Mouse (Mus musculus): ENCODE results near the gene Hs2st1. TPM values are rescaled to one million over a fixed set of nuclear protein-coding genes. Genes with fewer than 3 reads are reported as not detected.

Gene Hs2st1
- total and polyA plus RNA-seq, 3 experiments, result 17.6 to 36.4 (median 29.7) TPM

DNA sequence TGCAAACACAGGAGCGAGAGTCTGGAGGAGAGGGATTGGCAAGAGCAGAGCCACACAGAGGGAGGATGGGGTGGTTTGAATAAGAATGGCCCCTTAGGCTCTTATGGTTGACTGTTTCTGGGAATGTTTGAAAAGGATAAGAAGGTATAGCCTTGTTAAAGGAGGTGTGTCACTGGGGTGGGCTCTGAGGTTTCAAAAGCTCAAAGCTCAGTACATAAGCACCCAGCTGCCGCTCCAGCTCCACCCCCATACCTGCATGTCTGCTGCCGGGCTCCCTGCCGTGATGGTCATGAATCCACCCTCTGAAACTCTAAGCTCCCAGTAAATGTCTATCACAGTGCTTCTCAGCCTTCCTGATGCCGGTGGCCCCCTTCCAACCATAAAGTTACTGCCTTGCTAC is 40.8 kb upstream of the Hs2st1 start:
- no peaks in the 10 kb centered on the region for H3K27me3 ChIP-seq (replicated peaks)
- H3K9ac ChIP-seq (ENCODE audit: insufficient read depth, low read depth), result no peak overlapping the region
- H3K27ac ChIP-seq (ENCODE audit: insufficient read depth, low read depth), result no peak overlapping the region
- H3K4me3 ChIP-seq (replicated peaks in 1 of 3; ENCODE audit: low read depth in 2 of 3, low read length in 2 of 3, poor library complexity in 1 of 3), result no peak overlapping the region
- TF ChIP-seq TBP (conservative IDR thresholded peaks at IDR 0.05; ENCODE audit: low read depth, low read length), result no peak
- in situ Hi-C loops (cut with MboI; ENCODE audit: low pct_ligation_motif_present, low pct_unique_long_range_greater_than_20kb, low sequenced_read_pairs) (no loop called here), dilution Hi-C loops (cut with MboI; ENCODE audit: extremely low pct_ligation_motif_present, extremely low pct_unique_long_range_greater_than_20kb, low sequenced_read_pairs) (no loop called here)
- no peak for DNase-seq (ENCODE audit: extremely low read depth)
- H3K79me2 ChIP-seq (replicated peaks; ENCODE audit: control insufficient read depth, extremely low read depth, insufficient read depth, poor library complexity, severe bottlenecking), result no peaks in the 10 kb centered on the region
- H3K4me1 ChIP-seq (ENCODE audit: control insufficient read depth in 1 of 2, insufficient read depth in 2 of 2), result peaks cover 8 to 16% of the 10 kb centered on the region in 2 experiments; a peak in 3 of 4 replicates
- H3K4me2 ChIP-seq (ENCODE audit: insufficient read depth, low read depth, poor library complexity, severe bottlenecking), result no peak overlapping the region
- H3K36me3 ChIP-seq (replicated peaks in 1 of 2; ENCODE audit: control insufficient read depth in 1 of 2, insufficient read depth in 1 of 2, low read length in 1 of 2), result no peaks in the 10 kb centered on the region
- peaks cover 2% of the 10 kb centered on the region for H3K9me3 ChIP-seq (replicated peaks; ENCODE audit: low read length)

DNA sequence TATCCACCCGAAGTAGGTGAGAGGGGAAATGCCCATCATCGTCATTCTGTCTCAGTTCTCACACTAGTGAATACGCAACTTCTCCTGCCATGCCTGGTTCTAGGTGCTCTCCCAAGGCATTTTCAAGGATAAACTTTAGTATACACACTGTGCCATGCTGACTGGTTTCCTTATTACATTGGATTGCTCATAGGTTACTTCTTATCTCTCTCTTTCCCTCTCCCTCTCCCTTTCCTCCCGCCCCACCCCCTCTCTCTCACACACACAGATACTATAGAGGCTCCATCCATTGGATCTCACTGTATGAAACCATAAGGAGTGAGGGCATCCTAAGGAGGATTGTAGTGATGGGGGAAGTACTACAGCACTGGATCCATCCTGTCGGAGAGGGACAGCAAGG is 38.1 kb upstream of the Hs2st1 start:
- Histone ChIP-seq H3K4me3 (replicated peaks in 1 of 3; ENCODE audit: low read depth in 2 of 3, low read length in 2 of 3, poor library complexity in 1 of 3) (no peak overlapping the region), H3K27ac (ENCODE audit: insufficient read depth, low read depth) (no peak overlapping the region), H3K27me3 (replicated peaks) (no peaks in the 10 kb centered on the region), H3K79me2 (replicated peaks; ENCODE audit: control insufficient read depth, extremely low read depth, insufficient read depth, poor library complexity, severe bottlenecking) (no peaks in the 10 kb centered on the region), H3K36me3 (replicated peaks in 1 of 2; ENCODE audit: control insufficient read depth in 1 of 2, insufficient read depth in 1 of 2, low read length in 1 of 2) (no peaks in the 10 kb centered on the region), H3K4me2 (ENCODE audit: insufficient read depth, low read depth, poor library complexity, severe bottlenecking) (no peak overlapping the region), H3K9ac (ENCODE audit: insufficient read depth, low read depth) (no peak overlapping the region), H3K4me1 (ENCODE audit: control insufficient read depth in 1 of 2, insufficient read depth in 2 of 2) (peaks cover 15 to 41% of the 10 kb centered on the region in 2 experiments), H3K9me3 (replicated peaks; ENCODE audit: low read length) (peaks cover 2% of the 10 kb centered on the region)
- no peak for DNase-seq (ENCODE audit: extremely low read depth)
- in situ Hi-C loops (cut with MboI; ENCODE audit: low pct_ligation_motif_present, low pct_unique_long_range_greater_than_20kb, low sequenced_read_pairs), result no loop called here
- TF ChIP-seq GABPA (IDR thresholded peaks at IDR 0.05; ENCODE audit: insufficient replicate concordance, low read depth, low read length) (no peak), CHD2 (IDR thresholded peaks at IDR 0.05; ENCODE audit: low read length) (no peak), MAFK (IDR thresholded peaks at IDR 0.05; ENCODE audit: insufficient replicate concordance, low read length) (no peak), MEF2A (IDR thresholded peaks at IDR 0.05; ENCODE audit: borderline replicate concordance, low read depth, low read length) (no peak), TBP (conservative IDR thresholded peaks at IDR 0.05; ENCODE audit: low read depth, low read length) (no peak), IRF4 (IDR thresholded peaks at IDR 0.05; ENCODE audit: low read depth, low read length) (no peak), USF2 (conservative IDR thresholded peaks at IDR 0.05; ENCODE audit: low read depth, low read length) (no peak), CHD1 (IDR thresholded peaks at IDR 0.05; ENCODE audit: low read depth, low read length) (no peak), BHLHE40 (IDR thresholded peaks at IDR 0.05; ENCODE audit: low read depth, low read length) (no peak), NELFE (IDR thresholded peaks at IDR 0.05; ENCODE audit: low read depth, low read length) (no peak), POLR2A (IDR thresholded peaks at IDR 0.05; ENCODE audit: low read depth, low read length) (no peak), EP300 (IDR thresholded peaks at IDR 0.05; ENCODE audit: low read length) (no peak), MAX (IDR thresholded peaks at IDR 0.05; ENCODE audit: low read length) (no peak), ZNF384 (IDR thresholded peaks at IDR 0.05; ENCODE audit: low read depth, low read length) (no peak), POLR2AphosphoS2 (IDR thresholded peaks at IDR 0.05; ENCODE audit: low read depth, low read length) (no peak), ZKSCAN1 (IDR thresholded peaks at IDR 0.05; ENCODE audit: borderline replicate concordance, low read depth, low read length) (no peak), ELF1 (IDR thresholded peaks at IDR 0.05; ENCODE audit: low read depth, low read length) (no peak), CTCF (conservative IDR thresholded peaks at IDR 0.05 in 1 of 2, IDR thresholded peaks at IDR 0.05 in 1 of 2; ENCODE audit: low read depth in 2 of 2, low read length in 2 of 2) (no peak)
- dilution Hi-C loops (cut with MboI; ENCODE audit: extremely low pct_ligation_motif_present, extremely low pct_unique_long_range_greater_than_20kb, low sequenced_read_pairs), result no loop called here

Measured in CH12.LX (cell line).